Mouse (Mus musculus): ENCODE results near the gene Gm765.

The Gm765 gene

DNA sequence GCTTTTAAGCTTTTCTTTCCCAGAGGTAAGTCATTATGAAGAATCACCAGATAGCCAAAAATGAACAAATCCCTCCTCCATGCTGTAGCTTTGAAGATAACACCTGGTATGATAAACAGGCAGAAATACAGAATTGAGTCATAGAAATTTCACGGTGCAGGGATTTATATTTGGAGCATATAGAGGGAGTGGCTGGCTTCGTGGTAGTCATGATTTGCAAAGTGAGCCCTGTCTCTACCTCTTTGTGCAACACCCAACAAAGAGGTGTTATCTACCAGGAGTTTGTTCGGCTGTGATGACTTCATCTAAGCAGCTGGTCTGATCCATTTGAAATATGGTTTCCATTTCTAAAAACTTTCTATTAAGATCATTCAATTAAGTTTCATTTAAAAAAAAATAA lies 130.3 kb downstream of the Gm765 start:
- DNase-seq: no peak

DNA sequence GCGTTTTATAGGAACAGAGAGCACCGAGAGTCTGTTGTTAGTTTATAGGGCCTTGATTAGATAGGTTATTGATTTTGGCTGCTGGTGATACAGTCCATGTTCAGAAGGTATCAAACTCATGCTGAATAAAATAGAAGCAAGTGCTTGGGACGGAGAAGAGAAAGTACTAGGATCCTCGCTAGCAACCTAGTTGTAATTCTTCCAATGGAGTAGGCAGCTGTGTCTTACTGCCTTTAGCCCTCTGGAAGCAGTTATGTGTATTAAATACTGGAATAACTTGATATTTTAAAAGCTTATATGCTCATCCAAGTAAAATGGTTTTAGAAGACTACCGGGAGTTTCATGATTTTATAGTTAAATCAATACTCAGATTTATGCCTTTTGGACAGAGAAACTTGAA lies 132.3 kb downstream of the Gm765 start:
- DNase-seq: no peak

DNA sequence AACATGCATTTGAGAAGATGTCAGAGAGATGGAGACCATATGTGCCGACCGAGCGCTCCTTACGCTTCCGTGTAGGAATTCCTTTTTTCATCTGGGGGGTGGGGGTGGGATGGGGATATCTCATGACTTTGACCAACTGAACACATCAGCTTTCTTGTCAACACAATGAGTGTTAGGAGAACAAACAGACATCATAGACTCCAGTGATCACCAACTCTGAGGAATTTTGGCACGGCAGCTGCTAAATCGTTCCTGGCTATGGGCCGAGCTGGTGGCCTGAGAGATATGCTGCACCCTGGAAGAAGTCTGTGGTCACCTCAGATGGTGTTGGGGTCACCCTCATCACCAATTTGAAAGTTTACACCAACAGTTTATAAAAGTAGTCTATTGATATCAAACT lies 134.5 kb downstream of the Gm765 start:
- no peak for DNase-seq

DNA sequence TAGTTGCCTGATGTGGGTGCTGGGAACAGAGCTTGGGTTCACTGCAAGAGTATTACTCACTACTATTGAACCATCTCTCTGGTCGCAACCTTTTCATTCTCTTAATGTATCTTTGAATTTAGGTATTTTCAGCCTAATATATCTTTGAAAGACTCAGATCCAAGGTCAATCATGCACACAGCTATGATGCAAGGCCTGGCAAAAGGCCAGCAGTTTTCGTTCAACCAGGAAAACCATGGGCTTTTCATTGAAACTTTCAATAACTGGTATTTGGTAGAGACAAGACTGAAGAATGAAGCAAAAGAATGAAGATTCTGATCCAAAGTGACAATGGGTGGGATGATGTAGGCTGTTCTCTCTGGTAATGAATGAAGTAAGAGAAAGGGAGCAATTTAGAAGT lies 143.8 kb downstream of the Gm765 start:
- DNase-seq: no peak

DNA sequence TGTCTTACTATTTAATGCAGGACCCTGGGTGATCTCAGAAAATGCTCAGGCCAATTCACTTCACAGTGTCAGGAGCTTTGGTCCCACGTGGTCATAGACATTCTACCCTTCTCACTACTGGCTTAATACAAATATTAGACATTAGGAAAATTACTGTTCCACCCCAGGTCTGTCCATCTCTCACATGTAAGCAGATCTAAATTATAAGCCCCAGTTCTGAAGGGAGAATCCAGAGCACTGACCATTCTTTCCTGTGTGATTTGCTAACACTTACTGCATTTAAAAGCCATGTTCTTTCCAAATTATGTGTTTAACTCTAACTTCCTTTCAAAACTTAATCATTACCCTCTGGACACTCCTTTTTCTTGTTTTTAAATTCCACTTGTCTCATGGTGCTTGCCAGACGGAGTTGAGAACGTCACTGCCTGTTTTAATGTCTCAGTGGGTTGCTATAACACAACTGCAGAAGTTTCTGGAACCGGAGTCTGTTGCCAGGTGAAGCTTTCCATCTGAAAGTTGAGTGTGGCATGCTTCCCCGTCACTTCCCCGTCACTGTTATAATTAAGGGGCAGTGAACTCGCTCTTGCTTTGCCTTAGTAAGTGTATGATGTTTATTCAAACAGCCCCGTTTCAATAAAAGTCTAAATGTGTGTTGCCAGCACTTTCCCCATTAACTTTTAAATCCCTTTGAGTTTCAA lies 151.7 kb downstream of the Gm765 start:
- no peak for DNase-seq

All from embryo, embryonic 11 days (tissue).